Mouse (Mus musculus) midbrain, embryonic 14.5 days (tissue): Measurements from ENCODE around the gene Spock1. TPM values are rescaled to one million over a fixed set of nuclear protein-coding genes. Genes with fewer than 3 reads are reported as not detected.
"Not testable (repeated sequence)": the region's sequence is repeated elsewhere in the genome, so short reads cannot be mapped to it uniquely, and the experiment has no call there.

Source experiments
- ATAC-seq: fragments of 200-750 bp; cut with Nextera tagmentation; 2 replicates; pipeline ENCODE4 v1.8.0; 2017; ENCODE audit warnings: moderate number of reproducible peaks, moderate library complexity; ENCODE audit not compliant: low FRiP score, low TSS enrichment
- DNase-seq: peaks from one replicate; pipeline ENCODE4 v3.0.0-alpha.2; 2015
- H3K27ac ChIP-seq: fragments of 300-500 bp; sonication (generic); replicated peaks from 2 replicates; pipeline ENCODE4 v1.5.1; 2014; ENCODE audit warnings: mild to moderate bottlenecking, low read depth, low read length, moderate library complexity
- H3K27me3 ChIP-seq: fragments of 300-500 bp; sonication (generic); 2 replicates; pipeline ENCODE4 v1.6.1; 2014; ENCODE audit warnings: low read length, control low read depth, mixed read lengths; ENCODE audit not compliant: control insufficient read depth, insufficient read depth
- H3K36me3 ChIP-seq: fragments of 300-500 bp; sonication (generic); 2 replicates; pipeline ENCODE4 v1.6.1; 2014; ENCODE audit warnings: low read length, control low read depth; ENCODE audit not compliant: control insufficient read depth, insufficient read depth
- H3K4me1 ChIP-seq: fragments of 300-500 bp; sonication (generic); 2 replicates; pipeline ENCODE4 v1.6.1; 2014; ENCODE audit warnings: mild to moderate bottlenecking, antibody characterized with exemption, low read length, control low read depth; ENCODE audit not compliant: control insufficient read depth, insufficient read depth
- H3K4me2 ChIP-seq: fragments of 300-500 bp; sonication (generic); 2 replicates; pipeline ENCODE4 v1.6.1; 2014; ENCODE audit warnings: mild to moderate bottlenecking, low read length, moderate library complexity
- H3K4me3 ChIP-seq: fragments of 300-500 bp; sonication (generic); replicated peaks from 2 replicates; pipeline ENCODE4 v1.5.1; 2014; ENCODE audit warnings: low read depth, low read length
- H3K9ac ChIP-seq: fragments of 300-500 bp; sonication (generic); replicated peaks from 2 replicates; pipeline ENCODE4 v1.6.1; 2014; ENCODE audit warnings: mild to moderate bottlenecking, low read length, moderate library complexity
- H3K9me3 ChIP-seq: fragments of 300-500 bp; sonication (generic); 2 replicates; pipeline ENCODE4 v1.6.1; 2016; ENCODE audit warnings: low read length, control low read depth, mixed read lengths; ENCODE audit not compliant: control insufficient read depth
- WGBS: fragments of 180-500 bp; shearing (Covaris S2); extraction: QIAGEN DNeasy Blood & Tissue Kit; methylation state at CpG from one replicate; pipeline ENCODE4 v1.1.7; 2014; 5-methylcytosine and 5-hydroxymethylcytosine counted together
- polyA plus RNA-seq: library from polyadenylated mRNA; unstranded; fragments of >200 nt; fragmentation: Nextera tagmentation; extraction: Ambion mirVana; gene quantifications from 2 replicates; pipeline ENCODE4 v1.2.1, GENCODE M21; 2014

Spock1 gene
- polyA plus RNA-seq, 1 experiment from 2014 or later, result 73.1 TPM

DNA sequence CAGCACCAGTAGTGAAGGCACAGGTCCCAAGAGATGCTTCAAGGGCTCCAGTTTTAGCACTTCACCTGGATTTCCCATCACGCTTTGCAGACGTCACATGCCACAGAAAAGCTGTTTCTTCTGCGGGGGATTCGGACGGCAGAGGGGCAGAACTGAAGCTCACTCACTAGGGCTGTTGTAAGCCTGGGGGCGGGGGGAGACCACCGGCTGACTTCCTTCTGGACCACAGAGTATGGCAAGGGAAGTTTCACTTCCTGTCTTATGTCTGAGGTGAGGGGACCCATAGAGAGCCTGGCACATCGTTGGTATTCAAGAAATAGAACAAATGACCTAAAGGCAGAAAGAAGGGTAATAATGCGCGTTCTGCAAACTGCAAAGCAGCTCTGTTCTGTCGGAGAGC lies 392.4 kb downstream of the Spock1 start:
- no peak for ATAC-seq
- Histone ChIP-seq H3K4me3 (no peak overlapping the region), H3K9me3 (no peaks in the 10 kb centered on the region), H3K36me3 (no peaks in the 10 kb centered on the region), H3K4me1 (peaks cover 15% of the 10 kb centered on the region), H3K27ac (no peak overlapping the region), H3K9ac (no peak overlapping the region), H3K27me3 (no peaks in the 10 kb centered on the region), H3K4me2 (no peak overlapping the region)
- DNase-seq, result no peak
- WGBS, result 85% methylated on average over 11 of the region's 11 CpGs

DNA sequence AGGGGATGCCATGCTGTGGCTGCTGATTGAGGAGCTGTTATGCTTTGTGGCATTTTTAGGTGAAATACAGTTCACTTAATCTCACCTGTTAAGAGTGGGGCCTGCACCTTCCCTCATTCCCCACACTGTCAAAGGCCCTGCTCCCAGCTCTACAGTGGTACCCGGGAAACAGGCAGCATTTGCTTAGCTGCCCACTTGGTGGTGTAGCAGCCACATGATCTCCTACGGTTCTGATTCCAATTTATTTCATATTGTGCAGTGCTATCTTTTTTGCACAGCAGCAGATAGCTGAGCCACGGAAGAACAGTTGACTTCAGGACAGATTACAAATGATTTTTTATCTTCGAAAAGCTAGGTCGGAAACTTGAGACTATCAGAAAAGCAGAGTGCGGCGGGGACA lies 406.6 kb downstream of the Spock1 start:
- no peak overlapping the region for H3K9ac ChIP-seq
- H3K4me3 ChIP-seq, result no peak overlapping the region
- 80% methylated on average over 7 of the region's 7 CpGs for WGBS
- H3K27me3 ChIP-seq, result no peaks in the 10 kb centered on the region
- no peaks in the 10 kb centered on the region for H3K9me3 ChIP-seq
- DNase-seq, result peak; percentile 58
- H3K27ac ChIP-seq, result no peak overlapping the region
- no peak overlapping the region for H3K4me2 ChIP-seq
- ATAC-seq, result no peak
- H3K4me1 ChIP-seq, result no peaks in the 10 kb centered on the region
- no peaks in the 10 kb centered on the region for H3K36me3 ChIP-seq

DNA sequence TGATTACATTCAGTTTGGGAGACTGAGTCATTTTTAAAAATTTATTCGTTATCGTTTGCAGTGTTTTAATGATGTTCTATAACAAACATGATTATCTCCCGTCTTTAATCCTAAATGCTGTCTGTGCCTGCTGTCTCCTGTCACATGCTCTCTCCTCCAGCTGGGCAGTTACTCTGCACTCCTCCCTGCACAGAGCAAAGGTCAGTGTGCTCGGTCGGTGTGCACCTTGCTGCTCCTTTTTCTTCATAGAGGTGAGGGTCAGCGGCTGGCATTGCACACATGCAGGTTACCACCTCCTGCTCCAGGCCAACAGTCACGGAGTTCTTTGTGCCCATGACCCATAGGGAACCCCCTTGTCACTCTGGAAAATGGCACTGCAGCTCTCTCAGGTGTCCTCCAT lies 411.4 kb downstream of the Spock1 start:
- WGBS, result 77% methylated on average over 7 of the region's 7 CpGs
- Histone ChIP-seq H3K36me3 (no peaks in the 10 kb centered on the region), H3K4me3 (no peak overlapping the region), H3K4me2 (no peak overlapping the region), H3K9me3 (no peaks in the 10 kb centered on the region), H3K4me1 (no peaks in the 10 kb centered on the region), H3K27me3 (no peaks in the 10 kb centered on the region), H3K9ac (no peak overlapping the region), H3K27ac (no peak overlapping the region)
- DNase-seq (no peak), ATAC-seq (no peak)

DNA sequence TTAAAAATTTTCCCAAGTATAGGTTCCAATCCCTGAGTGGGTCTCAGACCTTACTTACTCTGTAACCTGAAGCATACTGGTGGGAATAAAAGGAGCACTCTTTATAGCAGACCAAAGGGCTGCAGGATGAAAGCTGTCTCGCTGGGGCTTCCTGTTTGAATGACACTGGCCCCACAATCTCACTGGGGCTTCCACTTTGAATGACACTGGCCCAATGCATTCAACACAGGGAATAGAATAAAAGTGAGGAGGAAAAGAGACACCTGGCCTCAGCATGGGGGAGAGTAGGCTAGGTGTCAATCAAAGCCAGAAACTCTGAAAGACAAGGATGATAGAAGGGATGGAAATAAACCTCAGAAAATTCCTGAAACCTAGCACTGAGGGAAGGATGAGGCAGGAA lies 413.3 kb downstream of the Spock1 start:
- Histone ChIP-seq H3K9ac (no peak overlapping the region), H3K36me3 (no peaks in the 10 kb centered on the region), H3K27ac (no peak overlapping the region), H3K4me3 (no peak overlapping the region), H3K9me3 (no peaks in the 10 kb centered on the region), H3K4me2 (no peak overlapping the region), H3K4me1 (no peaks in the 10 kb centered on the region), H3K27me3 (no peaks in the 10 kb centered on the region)
- no peak for ATAC-seq
- 50% methylated on average over 1 of the region's 1 CpGs for WGBS
- DNase-seq, result no peak

DNA sequence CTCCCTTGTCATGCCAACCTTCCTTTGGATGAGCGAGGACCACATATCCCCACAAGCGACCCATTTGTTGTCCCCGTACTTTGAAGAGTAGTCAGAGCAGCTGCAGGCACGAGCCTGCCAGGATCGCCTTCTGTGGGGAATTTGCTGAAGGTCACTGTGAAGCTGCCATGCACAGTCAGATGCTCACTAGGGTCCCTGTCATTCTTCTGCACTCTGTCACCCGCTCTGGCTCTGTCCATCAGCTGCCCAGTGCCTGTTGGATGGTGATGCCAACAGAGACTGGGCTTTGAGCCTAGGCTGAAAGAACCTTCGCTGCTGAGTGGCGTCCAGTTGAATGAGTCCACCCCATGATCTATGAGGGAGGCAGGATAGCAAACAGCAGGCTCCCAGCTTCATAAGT lies 419.2 kb downstream of the Spock1 start:
- no peaks in the 10 kb centered on the region for H3K4me1 ChIP-seq
- no peaks in the 10 kb centered on the region for H3K9me3 ChIP-seq
- H3K4me3 ChIP-seq, result no peak overlapping the region
- ATAC-seq (no peak), DNase-seq (no peak)
- H3K27me3 ChIP-seq, result no peaks in the 10 kb centered on the region
- H3K4me2 ChIP-seq, result no peak overlapping the region
- WGBS, result 92% methylated on average over 8 of the region's 8 CpGs
- no peaks in the 10 kb centered on the region for H3K36me3 ChIP-seq
- no peak overlapping the region for H3K27ac ChIP-seq
- no peak overlapping the region for H3K9ac ChIP-seq

DNA sequence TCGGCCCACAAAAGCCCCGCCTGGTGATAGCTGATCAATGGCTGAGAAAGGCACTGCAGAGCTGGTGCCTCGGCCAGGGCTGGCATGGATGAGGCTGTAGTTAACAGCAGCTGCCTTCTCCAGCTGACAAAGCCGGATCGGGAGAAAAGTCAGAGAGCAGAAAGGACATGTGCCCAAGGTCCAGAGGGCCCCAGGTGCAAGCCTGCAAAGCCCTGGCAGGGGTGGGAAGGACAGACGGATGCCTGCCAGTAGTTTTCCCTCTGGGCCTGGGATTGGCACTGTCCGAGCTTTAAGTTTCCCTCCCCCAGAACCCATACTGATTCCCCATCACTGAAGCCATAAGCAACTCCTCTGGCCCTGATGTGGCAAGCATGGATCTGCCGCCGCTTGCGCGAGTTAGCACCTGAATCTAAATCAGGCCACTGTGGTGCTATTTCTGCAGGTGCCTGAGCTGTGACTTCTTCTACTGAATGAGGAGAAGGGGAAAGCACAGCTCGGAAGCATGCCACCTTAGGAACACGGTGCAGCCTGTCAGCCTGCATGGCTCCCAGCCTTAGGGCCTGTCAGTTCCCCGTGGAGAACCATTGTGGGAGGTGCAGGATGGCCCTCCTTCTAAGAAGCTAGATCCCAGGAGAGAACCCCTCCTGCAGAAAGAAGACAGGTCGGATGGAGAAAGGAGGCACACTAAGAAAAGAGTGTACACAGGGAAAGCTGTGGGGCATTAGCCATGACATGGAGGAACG lies 423.5 kb downstream of the Spock1 start:
- H3K4me2 ChIP-seq, result no peak overlapping the region
- H3K27me3 ChIP-seq, result no peaks in the 10 kb centered on the region
- no peak overlapping the region for H3K9ac ChIP-seq
- ATAC-seq (no peak), DNase-seq (peak; percentile 12)
- no peak overlapping the region for H3K4me3 ChIP-seq
- WGBS, result 78% methylated on average over 16 of the region's 16 CpGs
- no peaks in the 10 kb centered on the region for H3K36me3 ChIP-seq
- no peaks in the 10 kb centered on the region for H3K9me3 ChIP-seq
- H3K27ac ChIP-seq, result no peak overlapping the region
- H3K4me1 ChIP-seq, result no peaks in the 10 kb centered on the region

DNA sequence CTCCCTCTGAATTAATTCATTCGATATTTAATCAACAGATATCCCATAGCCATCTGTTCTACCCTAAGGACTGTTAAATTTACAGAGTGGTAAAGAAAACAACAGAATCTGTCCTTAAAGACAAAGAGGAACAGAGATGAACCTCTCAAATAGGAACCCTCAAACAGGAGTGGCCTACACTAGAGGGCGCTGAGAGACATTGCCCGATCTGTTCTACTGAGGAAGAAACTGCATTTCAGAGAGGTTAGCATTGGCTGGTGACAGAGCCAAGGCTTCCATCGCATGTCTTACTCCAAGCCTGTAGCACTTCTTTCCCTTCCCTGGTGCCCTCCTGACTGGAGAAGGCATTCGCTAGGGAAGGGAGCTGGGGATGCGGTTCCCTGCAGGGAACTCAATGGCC lies 431.4 kb downstream of the Spock1 start:
- Histone ChIP-seq H3K4me2 (no peak overlapping the region), H3K4me3 (no peak overlapping the region), H3K9me3 (no peaks in the 10 kb centered on the region), H3K36me3 (no peaks in the 10 kb centered on the region), H3K4me1 (no peaks in the 10 kb centered on the region), H3K27ac (no peak overlapping the region), H3K27me3 (no peaks in the 10 kb centered on the region), H3K9ac (no peak overlapping the region)
- ATAC-seq (no peak), DNase-seq (peak; percentile 62)
- WGBS, result 30% methylated on average over 6 of the region's 6 CpGs

DNA sequence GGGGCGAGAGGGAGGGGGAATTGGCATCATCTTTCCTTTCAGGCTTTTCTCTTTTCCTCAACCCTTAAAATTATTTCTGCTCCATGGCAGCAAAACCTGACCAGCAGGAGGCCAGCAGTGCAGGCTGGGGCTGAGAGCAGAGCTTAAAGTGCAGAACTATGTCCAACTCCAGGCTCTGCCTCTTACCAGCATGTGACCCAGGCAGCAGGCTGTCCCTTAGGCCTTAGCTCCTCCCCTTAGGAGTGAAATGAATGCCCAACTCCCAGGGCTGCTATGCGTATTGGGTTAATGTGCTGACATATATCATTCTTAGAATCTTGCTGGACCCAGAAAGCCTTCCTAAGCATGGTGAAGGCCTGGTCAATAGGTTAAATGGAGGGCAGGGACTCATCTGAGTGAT lies 434.1 kb downstream of the Spock1 start:
- no peak for ATAC-seq
- no peak overlapping the region for H3K9ac ChIP-seq
- H3K4me1 ChIP-seq, result peaks cover 7% of the 10 kb centered on the region; the same call in 1 of the 2 replicates
- H3K36me3 ChIP-seq, result no peaks in the 10 kb centered on the region
- WGBS, result 77% methylated on average over 2 of the region's 2 CpGs
- no peak overlapping the region for H3K4me2 ChIP-seq
- H3K27me3 ChIP-seq, result no peaks in the 10 kb centered on the region
- DNase-seq, result no peak
- no peaks in the 10 kb centered on the region for H3K9me3 ChIP-seq
- no peak overlapping the region for H3K27ac ChIP-seq
- H3K4me3 ChIP-seq, result no peak overlapping the region

DNA sequence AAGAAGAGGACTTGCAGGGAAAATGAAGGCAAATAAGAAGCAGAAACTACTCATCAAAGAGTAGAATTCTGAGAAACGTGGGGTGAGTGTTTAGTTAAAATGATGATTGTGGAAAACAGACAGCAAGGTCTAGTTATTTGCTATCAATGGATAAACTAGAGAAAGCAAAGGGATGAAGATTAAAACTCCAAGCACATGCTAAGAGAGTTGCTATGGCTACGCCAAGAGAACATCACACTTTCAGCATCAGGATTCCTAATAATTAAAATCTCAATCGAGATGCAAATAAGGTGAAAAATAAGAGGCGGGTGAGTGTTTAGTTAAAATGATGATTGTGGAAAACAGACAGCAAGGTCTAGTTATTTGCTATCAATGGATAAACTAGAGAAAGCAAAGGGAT lies 437.2 kb downstream of the Spock1 start:
- H3K9me3 ChIP-seq, ATAC-seq, H3K4me2 ChIP-seq, H3K9ac ChIP-seq, H3K27me3 ChIP-seq, DNase-seq, H3K4me3 ChIP-seq, H3K27ac ChIP-seq, H3K4me1 ChIP-seq, H3K36me3 ChIP-seq: not testable (repeated sequence)
- WGBS, result 71% methylated on average over 4 of the region's 4 CpGs
